Mouse (Mus musculus): ENCODE measurements at regions not wholly inside any gene's neighbourhood (a gene's known extent, or its start where the extent isn't known, plus 50 kb on each side); places are given as distances from the start of the nearest gene placed in this dataset.
A peak's percentile ranks its signal among the peaks of the same experiment; 100 is the strongest.

DNA sequence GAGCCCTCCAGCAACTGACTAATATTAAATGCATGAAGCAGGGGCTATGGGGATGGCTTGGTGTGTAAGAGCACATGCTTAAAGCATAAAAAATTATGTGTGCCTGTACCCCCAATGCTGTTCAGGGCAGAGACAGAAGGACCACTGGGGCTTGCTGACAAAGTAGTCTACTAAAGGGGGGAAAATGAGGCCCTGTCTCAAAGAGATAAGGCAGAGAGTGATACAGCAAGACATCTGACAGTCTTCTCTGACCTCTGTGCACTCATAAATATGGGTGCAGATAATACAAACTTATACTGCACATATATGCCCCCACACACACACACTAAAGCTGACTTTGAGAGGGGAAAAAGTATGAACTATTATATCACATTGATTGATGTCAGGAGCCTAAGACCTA is 142.8 kb downstream of the Tm2d1 start:
- Histone ChIP-seq H3K4me3 (ENCODE audit: low read depth, low read length) (no peak overlapping the region), H3K9me3 (replicated peaks; ENCODE audit: control insufficient read depth, low read length) (no peaks in the 10 kb centered on the region), H3K27ac (replicated peaks; ENCODE audit: low read depth, low read length) (no peak overlapping the region), H3K4me1 (ENCODE audit: control insufficient read depth, insufficient read depth, low read length) (no peaks in the 10 kb centered on the region), H3K36me3 (replicated peaks; ENCODE audit: control insufficient read depth, insufficient read depth, low read depth, low read length) (no peaks in the 10 kb centered on the region), H3K27me3 (ENCODE audit: control insufficient read depth, insufficient read depth, low read length) (no peaks in the 10 kb centered on the region), H3K9ac (replicated peaks; ENCODE audit: low read length) (no peak overlapping the region), H3K4me2 (ENCODE audit: low read depth, low read length) (no peak overlapping the region)
- ATAC-seq (replicated peaks; ENCODE audit: insufficient number of reproducible peaks, low FRiP score, low TSS enrichment, low read depth), result no peak
- DNase-seq (ENCODE audit: low spot score), result no peak

DNA sequence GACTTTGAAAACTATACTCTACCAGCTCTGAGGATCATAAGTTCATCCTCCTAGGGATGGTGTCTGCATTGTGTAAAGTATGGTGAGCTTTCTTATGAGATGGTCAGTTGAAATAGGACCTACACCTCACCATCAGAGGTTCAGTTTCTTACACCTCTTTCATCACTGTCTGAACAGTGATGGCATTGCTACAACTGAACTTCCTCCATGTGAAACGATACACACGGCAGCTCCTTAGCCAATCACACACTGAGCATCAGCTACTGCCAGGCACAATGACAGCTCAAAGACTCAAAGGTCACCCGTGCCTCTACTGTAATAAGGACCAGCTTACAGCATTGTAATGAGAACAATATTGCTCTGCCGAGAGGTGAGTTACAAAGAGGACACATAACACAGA is 145.0 kb downstream of the Tm2d1 start:
- H3K27ac ChIP-seq (replicated peaks; ENCODE audit: low read depth, low read length), result no peak overlapping the region
- no peaks in the 10 kb centered on the region for H3K36me3 ChIP-seq (replicated peaks; ENCODE audit: control insufficient read depth, insufficient read depth, low read depth, low read length)
- no peaks in the 10 kb centered on the region for H3K27me3 ChIP-seq (ENCODE audit: control insufficient read depth, insufficient read depth, low read length)
- WGBS, result 59% methylated on average over 4 of the region's 4 CpGs
- DNase-seq (ENCODE audit: low spot score), result no peak
- H3K9ac ChIP-seq (replicated peaks; ENCODE audit: low read length), result no peak overlapping the region
- H3K9me3 ChIP-seq (replicated peaks; ENCODE audit: control insufficient read depth, low read length), result no peaks in the 10 kb centered on the region
- no peak overlapping the region for H3K4me3 ChIP-seq (ENCODE audit: low read depth, low read length)
- peak; percentile 31; the same call in 1 of the 2 replicates for ATAC-seq (replicated peaks; ENCODE audit: insufficient number of reproducible peaks, low FRiP score, low TSS enrichment, low read depth)
- H3K4me2 ChIP-seq (ENCODE audit: low read depth, low read length), result no peak overlapping the region
- no peaks in the 10 kb centered on the region for H3K4me1 ChIP-seq (ENCODE audit: control insufficient read depth, insufficient read depth, low read length)

DNA sequence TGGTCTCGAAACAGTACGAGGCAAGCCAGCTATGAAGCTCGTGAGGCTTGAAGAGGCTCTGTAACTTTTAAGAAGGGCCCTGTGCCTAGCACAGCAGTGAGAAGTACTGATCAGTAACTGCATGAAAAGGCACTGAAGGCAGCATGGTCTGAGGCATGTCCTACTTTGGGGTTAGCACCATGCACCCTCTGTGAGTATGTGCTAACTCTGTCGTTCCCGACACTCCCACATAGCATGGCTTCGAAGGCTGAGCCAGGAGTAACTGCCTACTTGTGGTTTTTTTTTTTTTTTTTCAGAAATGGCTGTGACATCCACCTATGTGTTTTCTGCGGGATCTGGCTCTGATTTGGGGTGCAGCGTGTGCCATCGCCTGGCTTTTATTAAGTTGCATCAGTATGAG is 145.6 kb downstream of the Tm2d1 start:
- no peaks in the 10 kb centered on the region for H3K4me1 ChIP-seq (ENCODE audit: control insufficient read depth, insufficient read depth, low read length)
- H3K4me3 ChIP-seq (ENCODE audit: low read depth, low read length), result no peak overlapping the region
- WGBS, result 61% methylated on average over 9 of the region's 9 CpGs
- DNase-seq (ENCODE audit: low spot score) (peak; percentile 62), ATAC-seq (replicated peaks; ENCODE audit: insufficient number of reproducible peaks, low FRiP score, low TSS enrichment, low read depth) (peak; percentile 49; the same call in 1 of the 2 replicates)
- no peak overlapping the region for H3K27ac ChIP-seq (replicated peaks; ENCODE audit: low read depth, low read length)
- H3K27me3 ChIP-seq (ENCODE audit: control insufficient read depth, insufficient read depth, low read length), result no peaks in the 10 kb centered on the region
- no peaks in the 10 kb centered on the region for H3K36me3 ChIP-seq (replicated peaks; ENCODE audit: control insufficient read depth, insufficient read depth, low read depth, low read length)
- no peak overlapping the region for H3K4me2 ChIP-seq (ENCODE audit: low read depth, low read length)
- no peaks in the 10 kb centered on the region for H3K9me3 ChIP-seq (replicated peaks; ENCODE audit: control insufficient read depth, low read length)
- H3K9ac ChIP-seq (replicated peaks; ENCODE audit: low read length), result no peak overlapping the region

DNA sequence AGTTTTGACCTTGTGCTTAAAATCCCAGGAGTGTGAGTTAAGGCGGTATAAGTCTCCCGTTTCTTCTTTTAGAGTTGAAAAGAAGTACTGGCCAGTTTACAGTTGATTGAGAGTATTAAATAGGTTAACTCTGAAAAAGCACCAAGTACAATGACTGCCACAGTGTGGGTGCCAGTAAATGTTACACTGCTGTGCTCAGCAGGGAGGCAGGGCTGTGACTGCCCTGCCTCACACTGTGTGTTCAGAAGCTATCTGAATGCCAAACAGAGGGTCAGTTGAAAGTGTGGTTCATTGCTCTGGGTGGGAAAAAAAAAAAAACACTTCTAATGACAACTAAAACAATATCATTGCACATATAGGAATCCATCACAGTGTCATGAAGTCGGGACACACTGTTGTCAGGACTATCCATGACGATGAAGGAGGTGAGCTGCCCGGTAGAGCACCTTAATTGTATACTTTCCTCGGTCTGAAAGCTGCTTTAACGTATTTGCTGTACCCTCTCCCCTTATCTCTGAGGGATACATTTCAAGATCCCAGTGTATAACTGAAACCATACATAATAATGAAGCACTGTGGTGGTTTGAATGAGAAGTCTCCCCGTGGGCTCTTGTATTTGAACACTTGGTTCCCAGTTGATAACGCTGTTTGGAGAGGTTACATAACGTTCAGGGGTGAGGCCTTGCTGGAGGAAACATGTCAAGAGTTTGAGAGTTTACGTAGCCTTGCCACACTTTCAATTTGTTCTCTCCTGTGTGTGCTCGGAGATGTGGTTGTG is 146.9 kb downstream of the Tm2d1 start:
- Histone ChIP-seq H3K9ac (replicated peaks; ENCODE audit: low read length) (no peak overlapping the region), H3K27me3 (ENCODE audit: control insufficient read depth, insufficient read depth, low read length) (no peaks in the 10 kb centered on the region), H3K9me3 (replicated peaks; ENCODE audit: control insufficient read depth, low read length) (no peaks in the 10 kb centered on the region), H3K4me2 (ENCODE audit: low read depth, low read length) (no peak overlapping the region), H3K27ac (replicated peaks; ENCODE audit: low read depth, low read length) (no peak overlapping the region), H3K4me1 (ENCODE audit: control insufficient read depth, insufficient read depth, low read length) (no peaks in the 10 kb centered on the region), H3K4me3 (ENCODE audit: low read depth, low read length) (no peak overlapping the region), H3K36me3 (replicated peaks; ENCODE audit: control insufficient read depth, insufficient read depth, low read depth, low read length) (no peaks in the 10 kb centered on the region)
- DNase-seq (ENCODE audit: low spot score) (no peak), ATAC-seq (replicated peaks; ENCODE audit: insufficient number of reproducible peaks, low FRiP score, low TSS enrichment, low read depth) (no peak)
- WGBS, result 67% methylated on average over 12 of the region's 12 CpGs

DNA sequence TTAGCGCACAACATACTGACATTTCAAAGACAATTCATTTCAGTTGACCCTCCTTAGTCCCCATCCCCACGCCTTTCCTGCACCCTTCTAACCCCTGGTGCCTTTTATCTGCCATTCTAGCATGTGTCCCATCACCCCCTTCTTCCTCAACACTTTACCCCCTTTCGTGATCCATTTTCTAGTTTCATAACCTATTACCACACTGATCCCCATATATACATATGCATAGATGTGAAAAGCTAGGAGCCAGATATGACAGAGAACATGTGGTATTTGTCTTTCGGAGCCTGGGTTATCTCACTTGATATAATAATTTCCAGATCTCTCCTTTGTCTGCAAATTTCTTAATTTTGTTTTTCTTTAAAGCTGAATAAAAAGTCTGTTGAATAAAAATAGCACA is 154.9 kb downstream of the Tm2d1 start:
- Histone ChIP-seq H3K36me3 (replicated peaks; ENCODE audit: control insufficient read depth, insufficient read depth, low read depth, low read length) (no peaks in the 10 kb centered on the region), H3K9ac (replicated peaks; ENCODE audit: low read length) (no peak overlapping the region), H3K4me3 (ENCODE audit: low read depth, low read length) (no peak overlapping the region), H3K4me2 (ENCODE audit: low read depth, low read length) (no peak overlapping the region), H3K27ac (replicated peaks; ENCODE audit: low read depth, low read length) (no peak overlapping the region), H3K4me1 (ENCODE audit: control insufficient read depth, insufficient read depth, low read length) (no peaks in the 10 kb centered on the region), H3K9me3 (replicated peaks; ENCODE audit: control insufficient read depth, low read length) (no peaks in the 10 kb centered on the region), H3K27me3 (ENCODE audit: control insufficient read depth, insufficient read depth, low read length) (no peaks in the 10 kb centered on the region)
- no peak for DNase-seq (ENCODE audit: low spot score)
- ATAC-seq (replicated peaks; ENCODE audit: insufficient number of reproducible peaks, low FRiP score, low TSS enrichment, low read depth), result no peak
- WGBS, result 88% methylated on average over 4 of the region's 4 CpGs

DNA sequence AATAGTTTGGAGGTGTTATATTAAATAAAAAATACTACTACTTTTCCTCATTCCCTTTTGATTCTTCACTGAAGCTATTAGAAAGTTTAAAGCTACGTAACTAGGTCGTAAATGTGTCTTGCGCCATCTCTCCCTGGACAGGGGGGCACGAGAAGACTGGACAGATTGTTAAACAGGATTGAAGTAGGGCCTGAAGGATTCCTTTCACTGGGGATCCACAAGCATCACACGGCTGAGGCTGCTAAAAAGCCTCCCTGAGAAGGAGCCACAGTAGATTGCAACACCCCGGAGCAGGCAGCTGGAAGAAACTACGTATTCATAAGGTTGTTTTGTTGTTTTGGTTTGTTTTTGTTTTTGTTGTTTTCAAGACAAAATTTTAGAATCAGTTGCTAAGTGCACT is 158.7 kb downstream of the Tm2d1 start:
- no peaks in the 10 kb centered on the region for H3K36me3 ChIP-seq (replicated peaks; ENCODE audit: control insufficient read depth, insufficient read depth, low read depth, low read length)
- no peaks in the 10 kb centered on the region for H3K27me3 ChIP-seq (ENCODE audit: control insufficient read depth, insufficient read depth, low read length)
- H3K27ac ChIP-seq (replicated peaks; ENCODE audit: low read depth, low read length), result no peak overlapping the region
- no peaks in the 10 kb centered on the region for H3K9me3 ChIP-seq (replicated peaks; ENCODE audit: control insufficient read depth, low read length)
- H3K4me2 ChIP-seq (ENCODE audit: low read depth, low read length), result no peak overlapping the region
- ATAC-seq (replicated peaks; ENCODE audit: insufficient number of reproducible peaks, low FRiP score, low TSS enrichment, low read depth) (no peak), DNase-seq (ENCODE audit: low spot score) (no peak)
- no peak overlapping the region for H3K9ac ChIP-seq (replicated peaks; ENCODE audit: low read length)
- 56% methylated on average over 7 of the region's 7 CpGs for WGBS
- H3K4me1 ChIP-seq (ENCODE audit: control insufficient read depth, insufficient read depth, low read length), result no peaks in the 10 kb centered on the region
- no peak overlapping the region for H3K4me3 ChIP-seq (ENCODE audit: low read depth, low read length)

DNA sequence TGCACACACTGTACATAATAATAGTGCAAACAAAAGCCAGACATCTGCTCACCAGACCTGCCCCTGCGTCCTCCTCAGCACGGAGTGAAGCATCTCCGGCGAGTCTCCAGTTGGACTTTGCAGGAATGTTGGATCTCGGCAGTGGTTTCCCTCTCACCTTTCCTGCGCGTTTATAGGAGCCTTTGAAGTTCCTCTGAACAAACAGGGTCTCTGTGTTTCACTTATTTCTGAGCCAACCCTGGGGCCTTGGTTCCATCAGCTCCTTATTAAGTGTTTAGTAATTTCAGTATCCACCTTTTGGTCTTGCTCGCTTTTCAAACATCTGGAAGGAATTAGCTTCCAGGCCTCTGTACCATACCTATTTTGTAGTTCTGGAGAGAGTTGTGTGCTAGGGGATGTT is 159.7 kb downstream of the Tm2d1 start:
- ATAC-seq (replicated peaks; ENCODE audit: insufficient number of reproducible peaks, low FRiP score, low TSS enrichment, low read depth) (peak; percentile 76; the same call in 1 of the 2 replicates), DNase-seq (ENCODE audit: low spot score) (peak; percentile 83)
- Histone ChIP-seq H3K27me3 (ENCODE audit: control insufficient read depth, insufficient read depth, low read length) (no peaks in the 10 kb centered on the region), H3K4me3 (ENCODE audit: low read depth, low read length) (no peak overlapping the region), H3K27ac (replicated peaks; ENCODE audit: low read depth, low read length) (no peak overlapping the region), H3K9me3 (replicated peaks; ENCODE audit: control insufficient read depth, low read length) (no peaks in the 10 kb centered on the region), H3K36me3 (replicated peaks; ENCODE audit: control insufficient read depth, insufficient read depth, low read depth, low read length) (no peaks in the 10 kb centered on the region), H3K4me1 (ENCODE audit: control insufficient read depth, insufficient read depth, low read length) (no peaks in the 10 kb centered on the region), H3K9ac (replicated peaks; ENCODE audit: low read length) (no peak overlapping the region), H3K4me2 (ENCODE audit: low read depth, low read length) (no peak overlapping the region)
- WGBS, result 26% methylated on average over 8 of the region's 8 CpGs

DNA sequence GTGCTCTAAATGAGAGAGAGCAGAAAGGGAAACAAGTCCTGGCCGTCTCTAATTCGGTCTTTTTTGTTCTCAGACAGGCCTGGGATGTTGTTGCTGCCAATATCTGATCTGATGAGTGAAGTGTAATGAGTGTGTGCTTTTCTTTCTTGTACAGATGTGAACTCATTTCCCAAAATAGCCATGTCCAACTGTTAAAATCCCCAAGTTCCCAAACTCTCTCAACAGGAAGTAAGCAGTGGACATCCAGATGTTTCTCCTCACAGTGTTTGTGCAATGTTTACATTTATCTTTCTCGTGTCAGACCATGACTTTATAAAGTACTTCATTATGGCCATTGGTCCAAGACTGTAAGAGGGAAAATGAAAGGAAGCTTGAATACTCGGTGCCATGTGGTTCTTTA is 161.5 kb downstream of the Tm2d1 start:
- Histone ChIP-seq H3K4me2 (ENCODE audit: low read depth, low read length) (no peak overlapping the region), H3K9ac (replicated peaks; ENCODE audit: low read length) (no peak overlapping the region), H3K4me3 (ENCODE audit: low read depth, low read length) (no peak overlapping the region), H3K27me3 (ENCODE audit: control insufficient read depth, insufficient read depth, low read length) (no peaks in the 10 kb centered on the region), H3K27ac (replicated peaks; ENCODE audit: low read depth, low read length) (no peak overlapping the region), H3K9me3 (replicated peaks; ENCODE audit: control insufficient read depth, low read length) (no peaks in the 10 kb centered on the region), H3K4me1 (ENCODE audit: control insufficient read depth, insufficient read depth, low read length) (no peaks in the 10 kb centered on the region), H3K36me3 (replicated peaks; ENCODE audit: control insufficient read depth, insufficient read depth, low read depth, low read length) (no peaks in the 10 kb centered on the region)
- DNase-seq (ENCODE audit: low spot score) (no peak), ATAC-seq (replicated peaks; ENCODE audit: insufficient number of reproducible peaks, low FRiP score, low TSS enrichment, low read depth) (no peak)
- WGBS, result 68% methylated on average over 4 of the region's 4 CpGs
